Mouse (Mus musculus) forebrain, embryonic 11.5 days (tissue): ENCODE measurements around the gene Cpa5. TPM values are rescaled to one million over a fixed set of nuclear protein-coding genes. Genes with fewer than 3 reads are reported as not detected.

Source experiments
- ATAC-seq: fragments of 200-750 bp; cut with Nextera tagmentation; replicated peaks from 2 replicates; pipeline ENCODE4 v1.8.0; 2017; ENCODE audit warnings: moderate TSS enrichment; ENCODE audit not compliant: low FRiP score
- DNase-seq: peaks from one replicate; pipeline ENCODE4 v3.0.0-alpha.2; 2017; ENCODE audit warnings: low spot score
- H3K27ac ChIP-seq: fragments of 300-500 bp; sonication (generic); 2 replicates; pipeline ENCODE4 v1.5.1; 2014; ENCODE audit warnings: low read depth, low read length
- H3K27me3 ChIP-seq: fragments of 300-500 bp; sonication (generic); 2 replicates; pipeline ENCODE4 v1.6.1; 2014; ENCODE audit warnings: mild to moderate bottlenecking, low read length, mixed read lengths; ENCODE audit not compliant: control insufficient read depth, insufficient read depth
- H3K36me3 ChIP-seq: fragments of 300-500 bp; sonication (generic); 2 replicates; pipeline ENCODE4 v1.6.1; 2014; ENCODE audit warnings: mild to moderate bottlenecking, low read length, moderate library complexity, mixed read lengths; ENCODE audit not compliant: control insufficient read depth, insufficient read depth
- H3K4me1 ChIP-seq: fragments of 300-500 bp; sonication (generic); replicated peaks from 2 replicates; pipeline ENCODE4 v1.6.1; 2014; ENCODE audit warnings: low read length, mixed read lengths; ENCODE audit not compliant: control insufficient read depth, insufficient read depth
- H3K4me2 ChIP-seq: fragments of 300-500 bp; sonication (generic); 2 replicates; pipeline ENCODE4 v1.6.1; 2014; ENCODE audit warnings: low read depth, mild to moderate bottlenecking, low read length, moderate library complexity, mixed read lengths; ENCODE audit not compliant: severe bottlenecking
- H3K4me3 ChIP-seq: fragments of 300-500 bp; sonication (generic); 2 replicates; pipeline ENCODE4 v1.5.1; 2014; ENCODE audit warnings: low read depth, low read length
- H3K9ac ChIP-seq: fragments of 300-500 bp; sonication (generic); 2 replicates; pipeline ENCODE4 v1.6.1; 2014; ENCODE audit warnings: low read length
- H3K9me3 ChIP-seq: fragments of 300-500 bp; sonication (generic); 2 replicates; pipeline ENCODE4 v1.6.1; 2016; ENCODE audit warnings: low read length, mixed read lengths; ENCODE audit not compliant: control insufficient read depth
- WGBS: fragments of 180-500 bp; shearing (Covaris S2); extraction: QIAGEN DNeasy Blood & Tissue Kit; methylation state at CpG from one replicate; pipeline ENCODE4 v1.1.7; 2014; 5-methylcytosine and 5-hydroxymethylcytosine counted together
- polyA plus RNA-seq: library from polyadenylated mRNA; unstranded; fragments of >200 nt; fragmentation: Nextera tagmentation; extraction: Ambion mirVana; gene quantifications from 2 replicates; pipeline ENCODE4 v1.2.1, GENCODE M21; 2014

The Cpa5 gene
- polyA plus RNA-seq, 1 experiment from 2014 or later = 0.72 TPM

DNA sequence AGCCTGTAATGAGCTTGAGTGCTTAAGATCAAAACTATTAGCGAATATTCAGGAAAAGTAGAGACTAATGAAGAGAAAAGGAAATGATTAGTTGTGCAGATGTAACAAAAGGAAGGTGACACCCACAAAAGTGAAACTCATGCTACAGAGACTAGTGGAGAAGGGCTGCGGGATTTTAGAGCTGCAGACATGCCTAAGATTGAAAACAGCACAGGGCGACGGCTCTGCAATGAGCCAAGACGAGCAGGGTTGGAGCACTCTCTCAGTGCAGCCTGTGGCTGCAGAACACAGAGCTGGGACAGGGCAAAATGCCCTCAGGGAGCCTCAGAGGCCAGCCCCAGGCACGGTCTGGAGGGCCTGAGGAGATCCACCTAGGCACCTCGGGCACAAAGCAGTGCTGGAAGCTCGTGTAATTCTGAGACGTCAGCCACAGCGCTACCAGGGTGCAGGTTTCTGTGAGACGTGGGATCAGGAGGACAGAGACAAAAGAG lies 64.5 kb downstream of the Cpa5 start:
- DNase-seq (peak; percentile 64), ATAC-seq (peak; percentile 69)
- H3K27me3 ChIP-seq = no peaks in the 10 kb centered on the region
- peak overlapping the region; percentile 61 for H3K9ac ChIP-seq
- H3K36me3 ChIP-seq = no peaks in the 10 kb centered on the region
- peak overlapping the region; percentile 97 for H3K27ac ChIP-seq
- H3K9me3 ChIP-seq = no peaks in the 10 kb centered on the region
- H3K4me3 ChIP-seq = no peak overlapping the region
- 5% methylated on average over 11 of the region's 11 CpGs for WGBS
- H3K4me2 ChIP-seq = peak overlapping the region; percentile 40; the same call in 1 of the 2 replicates
- H3K4me1 ChIP-seq = peaks cover 39% of the 10 kb centered on the region

GRCm38 (mm10) chr6:30676506-30676905 lies 65.7 kb downstream of the Cpa5 start:
- ATAC-seq (no peak), DNase-seq (no peak)
- no peak overlapping the region for H3K27ac ChIP-seq
- no peaks in the 10 kb centered on the region for H3K9me3 ChIP-seq
- no peak overlapping the region for H3K9ac ChIP-seq
- no peak overlapping the region for H3K4me2 ChIP-seq
- no peaks in the 10 kb centered on the region for H3K36me3 ChIP-seq
- no peaks in the 10 kb centered on the region for H3K27me3 ChIP-seq
- 84% methylated on average over 6 of the region's 6 CpGs for WGBS
- no peak overlapping the region for H3K4me3 ChIP-seq
- peaks cover 36% of the 10 kb centered on the region for H3K4me1 ChIP-seq

- DNase-seq (no peak), ATAC-seq (no peak)
- H3K36me3 ChIP-seq = no peaks in the 10 kb centered on the region
- H3K9ac ChIP-seq = no peak overlapping the region
- H3K9me3 ChIP-seq = no peaks in the 10 kb centered on the region
- 67% methylated on average over 9 of the region's 9 CpGs for WGBS
- no peak overlapping the region for H3K4me2 ChIP-seq
- peaks cover 37% of the 10 kb centered on the region for H3K4me1 ChIP-seq
- H3K27ac ChIP-seq = no peak overlapping the region
- H3K4me3 ChIP-seq = no peak overlapping the region
- no peaks in the 10 kb centered on the region for H3K27me3 ChIP-seq
These were observed 66.8 kb downstream of the Cpa5 start for GRCm38 (mm10) chr6:30677591-30677990.

- WGBS = 60% methylated on average over 6 of the region's 6 CpGs
- Histone ChIP-seq H3K9ac (peak overlapping the region; percentile 12; the same call in 1 of the 2 replicates), H3K9me3 (no peaks in the 10 kb centered on the region), H3K4me2 (no peak overlapping the region), H3K36me3 (no peaks in the 10 kb centered on the region), H3K4me1 (peaks cover 38% of the 10 kb centered on the region), H3K4me3 (no peak overlapping the region), H3K27ac (0 out of 2 replicates have a peak overlapping the region, but pooled peaks have one; percentile 41), H3K27me3 (no peaks in the 10 kb centered on the region)
- DNase-seq (no peak), ATAC-seq (peak; percentile 54; the same call in 1 of the 2 replicates)
These were observed 67.7 kb downstream of the Cpa5 start for GRCm38 (mm10) chr6:30678482-30678881.

DNA sequence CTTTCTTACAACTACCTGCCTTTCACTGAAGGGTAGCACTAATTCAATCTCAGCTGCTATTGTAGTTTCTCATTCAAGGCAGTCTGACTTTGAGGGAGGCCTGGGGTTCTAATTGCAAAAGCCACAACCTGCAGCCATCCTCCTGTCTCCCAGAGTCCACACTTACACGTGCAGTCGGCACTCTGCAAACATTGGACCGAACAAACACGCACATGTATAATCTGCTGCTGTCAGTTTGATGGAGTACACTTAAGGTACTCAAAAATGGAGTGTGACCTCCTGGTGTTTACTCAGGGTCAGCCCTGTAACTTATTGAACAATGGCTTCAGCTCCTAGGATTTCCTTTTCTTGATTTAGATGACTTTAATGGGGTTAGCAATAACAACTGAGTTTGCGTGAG lies 68.8 kb downstream of the Cpa5 start:
- H3K4me3 ChIP-seq = no peak overlapping the region
- DNase-seq (no peak), ATAC-seq (no peak)
- H3K9me3 ChIP-seq = no peaks in the 10 kb centered on the region
- peaks cover 33% of the 10 kb centered on the region for H3K4me1 ChIP-seq
- no peaks in the 10 kb centered on the region for H3K27me3 ChIP-seq
- 61% methylated on average over 5 of the region's 5 CpGs for WGBS
- H3K36me3 ChIP-seq = no peaks in the 10 kb centered on the region
- no peak overlapping the region for H3K9ac ChIP-seq
- no peak overlapping the region for H3K27ac ChIP-seq
- H3K4me2 ChIP-seq = no peak overlapping the region

GRCm38 (mm10) chr6:30680442-30680841 lies 69.6 kb downstream of the Cpa5 start:
- no peak overlapping the region for H3K27ac ChIP-seq

More at GRCm38 (mm10) chr6:30680442-30680841, 69.6 kb downstream of the Cpa5 start:
- no peaks in the 10 kb centered on the region for H3K36me3 ChIP-seq
- no peak for ATAC-seq
- peaks cover 24% of the 10 kb centered on the region for H3K4me1 ChIP-seq
- no peaks in the 10 kb centered on the region for H3K9me3 ChIP-seq
- H3K4me2 ChIP-seq = no peak overlapping the region
- H3K27me3 ChIP-seq = no peaks in the 10 kb centered on the region
- no peak overlapping the region for H3K4me3 ChIP-seq
- 78% methylated on average over 7 of the region's 7 CpGs for WGBS
- H3K9ac ChIP-seq = no peak overlapping the region
- no peak for DNase-seq

Other genes with a start within 250 kb of the Cpa5 start
- gene Zc3hc1, start 220.0 kb upstream of the Cpa5 start, polyA plus RNA-seq = 71.2 and 74.0 TPM in 2 replicates
- gene Klhdc10, start 209.1 kb upstream of the Cpa5 start, polyA plus RNA-seq = 33.0 and 37.4 TPM in 2 replicates
- 54.2 and 60.2 TPM in 2 replicates for gene Tmem209, start 101.2 kb upstream of the Cpa5 start, polyA plus RNA-seq
- gene Ssmem1, start 101.2 kb upstream of the Cpa5 start, polyA plus RNA-seq = not detected in 2 replicates
- gene Cpa2, start 69.4 kb upstream of the Cpa5 start, polyA plus RNA-seq = 4.0 TPM in 2 replicates
- 5.4 and 5.6 TPM in 2 replicates for gene Cpa4, start 42.6 kb upstream of the Cpa5 start, polyA plus RNA-seq
- gene Cpa1, start 28.2 kb downstream of the Cpa5 start, polyA plus RNA-seq = 0.16 TPM in 1 of 2 replicates, not detected in the other
- 21.6 and 24.1 TPM in 2 replicates for gene Cep41, start 82.7 kb downstream of the Cpa5 start, polyA plus RNA-seq
- gene Mest, start 112.5 kb downstream of the Cpa5 start, polyA plus RNA-seq = 1,661 and 1,678 TPM in 2 replicates